Mouse (Mus musculus) E14TG2a.4 (cell line): ENCODE data around the gene Grin2b.

Experiments
- CTCF ChIP-seq: conservative IDR thresholded peaks from 2 replicates; pipeline ENCODE4 v1.5.1; 2014; ENCODE audit warnings: low read length
- NANOG ChIP-seq: IDR thresholded peaks from 2 replicates; pipeline ENCODE4 v1.6.1; 2014; ENCODE audit warnings: borderline replicate concordance, low read length, mixed read lengths
- POU5F1 ChIP-seq: IDR thresholded peaks from 2 replicates; pipeline ENCODE4 v1.6.1; 2014; ENCODE audit warnings: low read length, borderline replicate concordance

- no peak for TF ChIP-seq CTCF
- TF ChIP-seq NANOG: no peak
- TF ChIP-seq POU5F1: no peak
Observed at GRCm38 (mm10) chr6:136172172-136172651, 1.1 kb downstream of the Grin2b start.
